Mouse (Mus musculus) embryonic facial prominence, embryonic 15.5 days (tissue): ENCODE data around the gene Sipa1l1. TPM values are rescaled to one million over a fixed set of nuclear protein-coding genes. Genes with fewer than 3 reads are reported as not detected.

Experiments used
- ATAC-seq: fragments of 200-750 bp; cut with Nextera tagmentation; 2 replicates; pipeline ENCODE4 v1.8.0; 2017; ENCODE audit warnings: low read depth, moderate TSS enrichment; ENCODE audit not compliant: insufficient number of reproducible peaks, low FRiP score, low TSS enrichment
- H3K27ac ChIP-seq: fragments of 300-500 bp; sonication (generic); replicated peaks from 2 replicates; pipeline ENCODE4 v1.5.1; 2015; ENCODE audit warnings: mild to moderate bottlenecking, inconsistent platforms
- H3K27me3 ChIP-seq: fragments of 300-500 bp; sonication (generic); 2 replicates; pipeline ENCODE4 v1.6.1; 2015; ENCODE audit warnings: inconsistent platforms
- H3K36me3 ChIP-seq: fragments of 300-500 bp; sonication (generic); 2 replicates; pipeline ENCODE4 v1.6.1; 2015; ENCODE audit warnings: mild to moderate bottlenecking, inconsistent platforms
- H3K4me1 ChIP-seq: fragments of 300-500 bp; sonication (generic); 2 replicates; pipeline ENCODE4 v1.6.1; 2015; ENCODE audit warnings: inconsistent platforms
- H3K4me2 ChIP-seq: fragments of 300-500 bp; sonication (generic); replicated peaks from 2 replicates; pipeline ENCODE4 v1.6.1; 2015; ENCODE audit warnings: mild to moderate bottlenecking, inconsistent platforms
- H3K4me3 ChIP-seq: fragments of 300-500 bp; sonication (generic); replicated peaks from 2 replicates; pipeline ENCODE4 v1.5.1; 2015; ENCODE audit warnings: mild to moderate bottlenecking, inconsistent platforms
- H3K9ac ChIP-seq: fragments of 300-500 bp; sonication (generic); 2 replicates; pipeline ENCODE4 v1.6.1; 2015; ENCODE audit warnings: inconsistent platforms
- H3K9me3 ChIP-seq: fragments of 300-500 bp; sonication (generic); replicated peaks from 2 replicates; pipeline ENCODE4 v1.6.1; 2016; ENCODE audit warnings: inconsistent platforms
- WGBS: fragments of 180-500 bp; shearing (Covaris S2); methylation state at CpG from one replicate; pipeline ENCODE4 v1.1.7; 2015; 5-methylcytosine and 5-hydroxymethylcytosine counted together
- polyA plus RNA-seq: library from polyadenylated mRNA; unstranded; fragments of >200 nt; fragmentation: Nextera tagmentation; extraction: Ambion mirVana; gene quantifications from 2 replicates; pipeline ENCODE4 v1.2.1, GENCODE M21; 2015

Sipa1l1 gene
- polyA plus RNA-seq, 1 experiment from 2014 or later: 29.8 TPM

- WGBS: 88% methylated on average over 1 of the region's 1 CpGs
- H3K9ac ChIP-seq: no peak overlapping the region
- ATAC-seq: no peak
- no peaks in the 10 kb centered on the region for H3K9me3 ChIP-seq
- 0 out of 2 replicates have a peak, but pooled peaks cover 5% of the 10 kb centered on the region for H3K4me1 ChIP-seq
- no peak overlapping the region for H3K4me2 ChIP-seq
- no peaks in the 10 kb centered on the region for H3K27me3 ChIP-seq
- no peak overlapping the region for H3K4me3 ChIP-seq
- no peak overlapping the region for H3K27ac ChIP-seq
- no peaks in the 10 kb centered on the region for H3K36me3 ChIP-seq
Observed at GRCm38 (mm10) chr12:82276591-82276990, 107.5 kb downstream of the Sipa1l1 start.

GRCm38 (mm10) chr12:82284617-82285016 lies 115.5 kb downstream of the Sipa1l1 start:
- Histone ChIP-seq H3K4me2 (no peak overlapping the region), H3K9me3 (no peaks in the 10 kb centered on the region), H3K36me3 (no peaks in the 10 kb centered on the region), H3K4me3 (no peak overlapping the region), H3K9ac (no peak overlapping the region), H3K27me3 (no peaks in the 10 kb centered on the region), H3K4me1 (no peaks in the 10 kb centered on the region; the same call in 1 of the 2 replicates), H3K27ac (no peak overlapping the region)
- no peak for ATAC-seq
- 77% methylated on average over 5 of the region's 5 CpGs for WGBS

- no peaks in the 10 kb centered on the region for H3K27me3 ChIP-seq
- WGBS: 94% methylated on average over 2 of the region's 2 CpGs
Observed at GRCm38 (mm10) chr12:82285018-82285417, 115.9 kb downstream of the Sipa1l1 start.

DNA sequence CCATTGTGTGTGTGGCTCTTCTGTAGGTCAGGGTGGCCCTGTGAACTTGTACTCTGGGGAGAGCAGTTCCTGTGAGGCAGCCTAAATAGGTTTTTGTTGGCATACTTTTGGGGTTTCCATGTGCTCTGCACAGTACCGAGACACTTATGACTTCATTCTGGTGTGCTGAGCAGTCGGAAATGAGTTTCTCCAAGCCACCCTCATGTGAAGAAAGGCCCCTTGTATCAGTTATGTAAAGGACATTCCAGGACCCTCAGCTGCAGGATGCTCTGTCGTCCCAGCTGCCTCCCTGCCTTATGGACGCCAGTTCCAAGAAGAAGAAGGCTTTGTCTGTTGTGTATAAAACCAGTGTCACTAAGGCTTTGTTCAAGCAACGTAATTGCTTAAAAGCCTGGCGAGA lies 116.9 kb downstream of the Sipa1l1 start:
- H3K36me3 ChIP-seq: no peaks in the 10 kb centered on the region
- H3K9me3 ChIP-seq: no peaks in the 10 kb centered on the region
- no peak overlapping the region for H3K4me3 ChIP-seq
- WGBS: 41% methylated on average over 6 of the region's 6 CpGs
- H3K4me2 ChIP-seq: no peak overlapping the region
- no peak overlapping the region for H3K9ac ChIP-seq
- no peaks in the 10 kb centered on the region; the same call in 1 of the 2 replicates for H3K4me1 ChIP-seq
- H3K27me3 ChIP-seq: no peaks in the 10 kb centered on the region
- H3K27ac ChIP-seq: no peak overlapping the region
- ATAC-seq: no peak

More at GRCm38 (mm10) chr12:82285018-82285417, 115.9 kb downstream of the Sipa1l1 start:
- Histone ChIP-seq H3K9me3 (no peaks in the 10 kb centered on the region), H3K4me3 (no peak overlapping the region), H3K27ac (no peak overlapping the region), H3K9ac (no peak overlapping the region), H3K4me1 (no peaks in the 10 kb centered on the region; the same call in 1 of the 2 replicates), H3K36me3 (no peaks in the 10 kb centered on the region), H3K4me2 (no peak overlapping the region)
- ATAC-seq: no peak

GRCm38 (mm10) chr12:82286804-82287203 lies 117.7 kb downstream of the Sipa1l1 start:
- Histone ChIP-seq H3K27me3 (no peaks in the 10 kb centered on the region), H3K9me3 (no peaks in the 10 kb centered on the region), H3K9ac (no peak overlapping the region), H3K4me2 (no peak overlapping the region), H3K36me3 (no peaks in the 10 kb centered on the region), H3K27ac (no peak overlapping the region), H3K4me1 (no peaks in the 10 kb centered on the region; the same call in 1 of the 2 replicates), H3K4me3 (no peak overlapping the region)
- WGBS: 49% methylated on average over 5 of the region's 5 CpGs
- ATAC-seq: no peak

GRCm38 (mm10) chr12:82293545-82294247 lies 124.6 kb downstream of the Sipa1l1 start:
- Histone ChIP-seq H3K27me3 (no peaks in the 10 kb centered on the region), H3K27ac (no peak overlapping the region), H3K4me2 (no peak overlapping the region), H3K9me3 (no peaks in the 10 kb centered on the region), H3K4me1 (no peaks in the 10 kb centered on the region; the same call in 1 of the 2 replicates), H3K9ac (no peak overlapping the region), H3K4me3 (no peak overlapping the region), H3K36me3 (no peaks in the 10 kb centered on the region)
- no peak for ATAC-seq
- 92% methylated on average over 7 of the region's 7 CpGs for WGBS

DNA sequence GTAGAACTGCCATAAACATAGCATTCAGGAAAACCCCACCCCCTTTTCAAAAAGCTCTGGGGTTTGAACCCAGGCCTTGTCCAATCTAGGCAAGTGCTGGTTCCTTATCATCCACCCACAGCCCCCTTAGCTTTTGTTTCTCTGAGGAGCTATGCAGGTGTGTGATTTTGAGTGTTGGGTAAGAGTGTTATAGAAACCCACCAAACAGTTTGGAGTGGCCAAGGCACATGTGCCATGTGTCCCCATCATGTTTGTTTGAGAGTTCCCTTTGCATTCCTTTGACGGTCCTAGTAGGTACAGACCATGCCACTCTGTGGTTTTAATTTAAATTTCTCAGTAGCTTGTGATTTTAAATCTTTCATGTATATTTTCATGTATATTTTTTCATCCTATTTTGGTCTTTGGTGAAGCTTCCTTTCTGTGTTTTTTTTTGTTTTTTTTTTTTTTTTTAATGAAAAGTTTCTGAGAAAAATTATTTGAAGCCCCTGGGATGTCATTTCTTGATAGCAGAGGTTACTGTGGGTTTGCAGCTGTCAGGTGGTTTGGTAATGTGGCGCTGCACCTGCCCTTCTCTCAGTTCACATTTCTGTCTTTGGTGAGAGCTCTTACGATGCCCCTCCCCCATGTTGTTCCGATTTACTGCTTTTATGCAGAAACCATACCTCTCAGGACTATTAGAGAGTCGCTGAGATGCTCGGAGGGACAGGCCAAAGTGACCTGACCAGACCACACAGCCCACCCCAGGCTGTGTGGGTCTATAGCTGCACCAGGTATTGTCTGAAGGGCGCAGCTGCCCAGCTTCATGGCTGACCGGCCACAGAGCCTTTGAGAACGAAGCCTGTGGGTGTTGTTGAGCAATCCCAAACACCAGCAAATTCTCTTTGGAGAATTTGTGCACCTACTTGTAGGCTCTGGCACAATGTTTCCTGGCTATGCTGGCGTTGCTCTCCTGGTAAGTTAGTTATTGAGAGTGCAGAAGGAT lies 126.1 kb downstream of the Sipa1l1 start:
- Histone ChIP-seq H3K27ac (no peak overlapping the region), H3K4me2 (no peak overlapping the region), H3K4me3 (no peak overlapping the region), H3K4me1 (no peaks in the 10 kb centered on the region), H3K27me3 (no peaks in the 10 kb centered on the region), H3K9ac (no peak overlapping the region), H3K9me3 (no peaks in the 10 kb centered on the region), H3K36me3 (no peaks in the 10 kb centered on the region)
- WGBS: 76% methylated on average over 10 of the region's 10 CpGs
- no peak for ATAC-seq

- H3K27me3 ChIP-seq: no peaks in the 10 kb centered on the region
Observed at GRCm38 (mm10) chr12:82296276-82296675, 127.2 kb downstream of the Sipa1l1 start.

DNA sequence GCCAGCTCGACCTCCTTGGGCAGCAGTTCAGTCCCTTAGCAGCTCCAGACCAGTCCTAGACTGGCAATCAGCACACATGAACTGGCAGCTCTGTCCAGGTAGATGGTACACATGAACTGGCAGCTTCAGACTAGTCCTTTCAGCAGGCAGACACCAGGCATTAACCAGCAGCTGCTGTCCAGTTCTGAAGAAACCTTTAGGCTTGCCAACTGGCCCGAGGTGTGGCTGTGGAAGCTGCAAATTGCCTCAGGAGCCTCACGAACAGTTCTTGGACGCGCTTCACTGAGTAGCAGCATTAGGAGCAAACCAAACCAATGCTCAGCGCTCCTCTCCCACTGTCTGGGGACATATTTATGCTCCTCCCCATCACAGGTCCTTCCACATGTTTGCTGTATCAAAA lies 128.1 kb downstream of the Sipa1l1 start:
- H3K9me3 ChIP-seq: no peaks in the 10 kb centered on the region
- no peak overlapping the region for H3K27ac ChIP-seq
- no peak overlapping the region for H3K9ac ChIP-seq
- no peaks in the 10 kb centered on the region for H3K36me3 ChIP-seq
- H3K4me1 ChIP-seq: no peaks in the 10 kb centered on the region
- WGBS: 74% methylated on average over 6 of the region's 6 CpGs
- ATAC-seq: no peak
- H3K4me2 ChIP-seq: no peak overlapping the region
- no peak overlapping the region for H3K4me3 ChIP-seq
- no peaks in the 10 kb centered on the region for H3K27me3 ChIP-seq

More at GRCm38 (mm10) chr12:82296276-82296675, 127.2 kb downstream of the Sipa1l1 start:
- Histone ChIP-seq H3K36me3 (no peaks in the 10 kb centered on the region), H3K4me3 (no peak overlapping the region), H3K27ac (no peak overlapping the region), H3K4me1 (no peaks in the 10 kb centered on the region), H3K9me3 (no peaks in the 10 kb centered on the region), H3K9ac (no peak overlapping the region), H3K4me2 (no peak overlapping the region)
- WGBS: 88% methylated on average over 2 of the region's 2 CpGs
- no peak for ATAC-seq

- no peak overlapping the region for H3K27ac ChIP-seq
- WGBS: 87% methylated on average over 9 of the region's 9 CpGs
- no peak for ATAC-seq
- no peaks in the 10 kb centered on the region for H3K36me3 ChIP-seq
- no peaks in the 10 kb centered on the region for H3K4me1 ChIP-seq
- H3K4me2 ChIP-seq: no peak overlapping the region
- H3K9me3 ChIP-seq: no peaks in the 10 kb centered on the region
- no peak overlapping the region for H3K9ac ChIP-seq
- no peaks in the 10 kb centered on the region for H3K27me3 ChIP-seq
- H3K4me3 ChIP-seq: no peak overlapping the region
Observed at GRCm38 (mm10) chr12:82298662-82299460, 129.7 kb downstream of the Sipa1l1 start.

- Histone ChIP-seq H3K9me3 (no peaks in the 10 kb centered on the region), H3K27me3 (no peaks in the 10 kb centered on the region), H3K4me1 (no peaks in the 10 kb centered on the region), H3K36me3 (no peaks in the 10 kb centered on the region), H3K4me2 (no peak overlapping the region), H3K9ac (no peak overlapping the region), H3K27ac (no peak overlapping the region), H3K4me3 (no peak overlapping the region)
- 53% methylated on average over 2 of the region's 2 CpGs for WGBS
- no peak for ATAC-seq
Observed at GRCm38 (mm10) chr12:82304140-82304539, 135.0 kb downstream of the Sipa1l1 start.
